Mouse (Mus musculus) megakaryocyte, adult 5-6 weeks (primary cell): Measurements from ENCODE around the gene Kcnip1. TPM values are rescaled to one million over a fixed set of nuclear protein-coding genes. Genes with fewer than 3 reads are reported as not detected.
A peak's percentile ranks its signal among the peaks of the same experiment; 100 is the strongest.

Experiments used
- ATAC-seq: 2 replicates; pipeline ENCODE4 v1.8.0; 2016; ENCODE audit warnings: mild to moderate bottlenecking, inconsistent platforms; ENCODE audit not compliant: poor library complexity, severe bottlenecking
- total RNA-seq, 2 experiments: library from RNA; stranded (forward) in 1 of 2; stranded (reverse) in 1 of 2; fragments of 153-499, 151-499 nt in 1 of 2; fragments of 221-1000, 200-1000 nt in 1 of 2; gene quantifications; 2 replicates each; pipeline versions ENCODE4 v1.2.3 to v1.2.4; 2015 to 2017

Gene Kcnip1
- total RNA-seq, 2 experiments from 2014 or later = 0.18 TPM; not detected in 1

DNA sequence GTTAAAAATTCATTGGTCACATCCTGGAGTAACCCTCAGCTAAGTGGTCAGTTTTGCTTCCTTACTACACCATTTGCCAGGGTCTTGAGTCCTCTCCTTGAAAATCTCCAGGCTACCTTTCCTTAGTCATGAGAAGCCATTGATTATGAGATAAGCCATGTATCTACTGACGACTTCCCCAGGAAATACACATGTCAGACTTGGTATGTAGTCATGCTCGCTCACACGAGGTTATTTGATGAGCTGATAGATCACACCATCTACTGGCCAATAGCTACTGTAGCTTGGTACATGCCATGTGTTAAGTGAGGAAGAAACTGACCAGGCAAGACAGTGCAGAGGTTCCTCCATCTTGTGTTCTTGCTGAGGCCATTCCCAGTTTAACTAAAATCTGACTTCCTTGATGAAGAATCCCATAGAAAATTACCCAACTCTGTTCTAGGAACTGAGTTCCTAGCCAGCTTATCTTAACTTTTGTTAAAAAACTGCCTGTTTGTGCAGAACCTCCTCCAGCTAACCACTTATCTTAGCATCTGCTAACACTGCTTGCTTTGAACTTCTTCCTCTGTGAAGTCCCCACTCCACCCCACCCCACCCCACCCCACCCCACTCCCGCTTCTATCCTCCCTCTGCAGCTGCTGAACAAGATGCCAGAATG is 53.4 kb downstream of the Kcnip1 start:
- ATAC-seq = peak; percentile 47

DNA sequence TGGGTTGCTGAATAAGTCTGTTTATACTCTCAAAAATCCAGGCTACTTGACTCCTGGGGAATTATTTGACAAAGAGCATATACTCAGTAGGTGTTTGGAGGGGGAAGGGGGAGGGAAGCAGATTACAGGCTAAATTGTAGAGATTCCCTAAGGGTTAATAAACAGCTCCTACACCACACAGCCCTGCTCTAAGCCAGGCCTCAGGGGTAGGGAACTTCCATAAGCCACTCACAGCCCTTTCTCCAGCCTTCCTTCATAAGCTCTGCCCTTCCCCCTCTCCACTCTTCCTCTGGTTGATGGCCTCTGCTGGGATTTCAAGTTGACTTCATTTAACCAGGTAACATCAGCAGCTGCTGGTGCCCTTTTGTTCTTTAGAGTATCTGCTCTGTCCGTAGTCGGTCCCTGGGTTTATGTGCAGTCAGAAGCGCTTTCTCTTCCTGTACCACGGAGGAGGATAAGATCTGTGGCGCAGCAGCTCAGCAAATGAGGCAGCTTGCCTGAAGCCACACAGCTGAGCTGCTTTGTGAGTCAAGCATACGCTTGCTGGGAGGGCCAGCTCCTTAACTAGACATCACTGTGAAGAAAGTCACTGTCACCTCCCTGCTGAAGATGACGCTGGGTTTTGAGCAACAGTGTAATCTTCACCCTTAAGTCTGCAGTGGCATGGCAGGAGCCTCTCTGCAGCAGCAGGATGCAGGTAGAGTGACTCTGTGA is 54.2 kb downstream of the Kcnip1 start:
- ATAC-seq = peak; percentile 86

DNA sequence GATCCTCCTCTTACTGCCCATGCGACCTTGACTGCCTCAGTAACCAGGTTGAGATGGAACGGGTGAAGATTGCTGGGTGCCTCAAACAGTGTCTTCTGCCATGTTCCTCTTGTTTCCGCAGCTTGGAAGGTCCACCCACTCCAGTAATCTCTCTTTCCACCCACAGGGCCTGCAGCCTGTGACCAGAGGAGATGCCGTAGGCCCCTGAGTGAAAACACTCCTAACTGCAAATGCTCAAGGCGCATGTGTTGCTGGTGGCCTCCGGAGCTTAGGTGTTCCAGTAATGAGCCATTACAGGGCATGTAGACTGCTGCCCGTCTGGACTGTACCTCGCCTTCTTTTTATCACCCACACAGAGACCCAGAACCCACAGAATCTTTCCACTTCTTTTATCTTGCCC is 55.3 kb downstream of the Kcnip1 start:
- no peak for ATAC-seq

DNA sequence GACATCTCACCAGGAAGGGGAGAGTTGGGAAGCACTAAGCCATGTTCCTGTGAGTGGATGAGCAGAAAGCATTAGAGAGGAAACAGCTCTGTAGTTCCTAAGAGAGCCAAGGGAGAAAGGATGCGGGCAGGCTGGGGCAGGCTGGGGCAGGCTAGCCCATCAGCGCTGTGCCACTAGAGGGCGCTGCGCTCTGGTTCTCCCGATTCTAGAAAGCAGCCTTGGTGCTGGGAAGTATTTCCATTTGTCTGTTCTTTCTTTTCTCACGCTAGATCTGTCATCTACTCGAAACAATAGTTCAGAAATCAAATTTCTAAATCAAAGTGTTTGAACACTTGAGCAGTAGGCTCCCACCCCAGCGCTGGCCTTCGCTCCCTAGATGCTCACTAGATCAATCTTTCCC is 58.7 kb downstream of the Kcnip1 start:
- ATAC-seq = no peak

DNA sequence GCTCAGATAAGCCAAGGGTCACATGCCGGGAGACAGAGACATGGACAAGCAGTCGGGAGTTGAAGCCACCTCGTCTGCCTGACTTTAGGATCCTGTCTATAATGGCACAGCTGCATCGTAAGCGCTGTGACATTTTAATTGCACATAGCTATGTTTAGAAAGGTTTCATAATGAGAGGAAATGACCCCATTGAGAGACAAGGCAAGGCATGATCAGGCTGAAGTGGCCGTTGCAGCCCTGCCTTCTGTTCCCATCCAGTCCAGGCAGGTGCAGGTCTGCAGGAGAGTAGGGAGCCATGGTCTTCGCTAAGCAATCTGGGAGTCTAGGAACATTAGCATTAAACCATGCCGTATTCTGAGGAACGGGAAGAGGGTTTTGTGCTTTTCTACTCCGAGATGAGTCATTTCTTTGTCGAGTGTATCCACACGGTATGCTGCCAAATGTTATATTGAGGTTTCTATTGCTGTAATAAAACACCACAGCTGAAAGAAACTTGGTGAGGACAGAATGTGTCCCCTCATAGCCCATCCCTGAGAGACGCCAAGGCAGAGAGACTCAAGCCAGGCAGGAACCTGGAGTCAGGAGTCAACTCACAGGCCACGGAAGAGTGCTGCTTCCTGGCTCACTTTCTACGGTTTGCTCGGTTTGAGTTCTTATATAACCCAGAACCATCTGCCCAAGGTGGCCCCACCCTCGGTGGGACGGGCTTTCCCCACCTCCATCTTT is 60.4 kb downstream of the Kcnip1 start:
- peak; percentile 56 for ATAC-seq

DNA sequence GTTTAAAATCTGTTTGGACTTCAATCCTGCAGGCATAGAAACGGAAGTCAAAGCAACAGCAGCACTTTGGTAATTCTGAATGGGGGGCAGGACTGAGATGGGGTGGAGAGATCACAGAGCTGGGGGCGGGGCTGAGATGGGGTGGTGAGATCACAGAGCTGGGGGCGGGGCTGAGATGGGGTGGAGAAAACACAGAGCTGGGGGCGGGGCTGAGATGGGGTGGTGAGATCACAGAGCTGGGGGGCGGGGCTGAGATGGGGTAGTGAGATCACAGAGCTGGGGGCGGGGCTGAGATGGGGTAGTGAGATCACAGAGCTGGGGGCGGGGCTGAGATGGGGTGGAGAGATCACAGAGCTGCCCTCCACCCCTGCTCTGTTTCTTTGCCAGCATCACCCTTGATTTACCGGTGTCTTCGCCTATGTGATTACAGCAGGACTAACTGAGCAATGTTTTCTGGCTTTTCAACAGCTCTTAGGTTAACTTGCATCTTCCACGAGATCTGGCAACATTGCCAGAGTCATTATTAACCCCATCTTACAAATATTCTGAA is 61.0 kb downstream of the Kcnip1 start:
- peak; percentile 75 for ATAC-seq

DNA sequence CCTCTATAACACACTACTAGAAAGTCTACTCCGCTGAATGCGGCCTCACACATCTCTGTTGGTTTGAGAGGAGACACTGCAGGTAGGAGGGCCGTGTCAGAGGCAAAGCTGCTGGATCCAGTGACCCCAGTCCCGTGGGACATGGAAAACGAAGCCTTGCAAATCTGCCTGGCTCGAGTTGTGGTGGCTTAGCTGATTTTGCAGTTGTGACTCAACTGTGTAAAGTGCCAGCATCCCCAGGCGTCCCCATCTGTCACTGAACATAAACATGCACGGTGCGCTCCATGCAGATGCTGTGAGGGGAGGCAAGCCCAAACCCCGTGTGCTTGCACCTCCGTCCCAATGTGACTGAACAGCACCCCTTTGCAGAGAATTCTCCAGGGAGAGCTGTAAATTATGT is 63.5 kb downstream of the Kcnip1 start:
- ATAC-seq = no peak

DNA sequence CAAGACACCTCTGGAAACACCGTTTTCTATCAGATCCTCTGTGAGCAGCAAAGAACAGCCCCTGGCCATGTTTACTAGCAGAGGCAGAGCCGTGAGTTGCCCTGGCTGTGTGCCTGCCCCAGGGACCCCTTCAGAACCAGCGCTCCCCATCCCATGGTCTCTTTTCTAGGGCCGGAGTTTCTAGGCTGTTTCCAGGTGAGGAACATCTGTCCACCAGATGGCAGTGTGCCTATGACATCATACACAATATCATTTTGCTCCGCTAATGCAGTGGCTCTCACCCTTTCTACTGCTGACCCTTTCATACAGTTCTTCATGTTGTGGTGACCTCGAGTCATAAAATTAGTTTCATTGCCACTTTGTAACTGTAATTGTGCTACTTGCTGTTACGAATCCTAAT is 64.3 kb downstream of the Kcnip1 start:
- ATAC-seq = no peak

DNA sequence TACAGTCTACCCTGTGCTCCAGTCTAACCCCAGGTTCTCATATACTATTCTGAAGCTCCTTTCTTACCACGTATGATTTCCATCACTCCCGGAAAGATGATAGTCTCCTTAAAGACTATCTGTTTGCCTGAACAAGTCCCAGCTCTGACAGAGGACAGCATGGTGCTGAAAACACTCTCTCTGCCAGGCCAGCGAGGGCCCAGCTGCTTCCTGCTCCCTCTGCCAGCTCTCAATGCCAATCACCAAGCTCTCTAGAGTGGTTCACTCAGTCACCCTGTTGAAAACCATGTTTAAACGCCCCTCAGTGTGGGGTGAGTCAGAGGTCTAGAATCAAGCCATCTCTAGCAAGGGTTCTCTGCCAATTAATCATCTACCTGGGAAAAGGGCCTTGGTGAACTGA is 65.1 kb downstream of the Kcnip1 start:
- no peak for ATAC-seq

DNA sequence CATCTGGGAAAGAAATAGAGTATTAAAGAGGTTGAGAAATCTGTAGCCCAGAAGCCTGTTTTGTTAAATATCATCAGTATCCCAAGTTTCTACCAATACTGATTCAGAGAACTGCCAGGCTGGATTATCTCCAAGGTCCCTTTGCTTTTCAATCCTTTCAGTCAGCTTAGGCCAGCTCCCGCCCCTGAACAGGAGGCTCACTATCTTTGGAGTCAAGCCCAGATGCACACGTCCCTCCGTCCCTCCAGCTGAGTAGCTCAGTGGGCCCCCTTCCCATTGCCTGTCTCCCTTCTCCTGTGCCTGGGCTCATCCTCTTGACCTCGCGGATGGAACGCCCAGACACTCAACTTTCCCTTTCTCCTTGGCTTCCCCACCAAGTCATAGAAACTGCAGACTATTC is 65.6 kb downstream of the Kcnip1 start:
- no peak for ATAC-seq

DNA sequence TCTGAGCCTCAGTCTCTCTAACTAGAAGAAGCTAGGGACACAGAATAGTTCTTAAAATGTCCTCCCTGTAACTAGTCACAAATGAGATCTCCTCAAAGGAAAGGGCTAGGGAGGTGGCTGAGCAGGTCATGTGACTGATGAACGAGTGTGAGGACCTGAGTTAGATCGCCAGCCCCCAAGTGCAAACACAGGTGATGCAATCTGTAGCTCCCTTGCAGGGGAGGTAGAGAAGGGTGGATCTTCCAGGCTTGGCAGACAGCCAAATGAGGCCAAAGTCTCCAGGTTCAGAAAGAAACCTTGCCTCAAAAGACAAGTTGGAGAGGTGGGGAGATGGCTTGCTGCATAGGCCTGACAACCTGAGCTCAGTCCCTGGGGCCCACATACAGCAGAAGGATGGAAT is 66.4 kb downstream of the Kcnip1 start:
- no peak for ATAC-seq

DNA sequence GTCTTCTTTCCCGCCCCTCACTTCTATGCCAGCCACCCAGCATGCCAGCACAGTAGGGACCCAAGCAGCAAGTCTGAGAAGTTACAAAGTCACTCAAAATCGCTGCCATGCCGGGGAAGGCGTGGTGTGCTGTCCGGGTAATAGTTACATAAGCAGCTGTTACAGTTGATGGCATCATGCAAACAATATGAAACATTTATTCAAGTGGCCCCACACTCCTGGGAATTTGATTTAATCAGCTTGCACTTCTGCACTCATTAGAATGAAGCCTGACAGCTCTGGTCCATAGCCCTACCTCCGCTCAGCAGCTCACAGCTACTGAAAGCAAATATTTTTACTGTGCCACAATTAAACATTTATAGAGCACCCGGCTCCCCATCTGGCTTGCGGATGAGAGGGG is 67.2 kb downstream of the Kcnip1 start:
- no peak for ATAC-seq

DNA sequence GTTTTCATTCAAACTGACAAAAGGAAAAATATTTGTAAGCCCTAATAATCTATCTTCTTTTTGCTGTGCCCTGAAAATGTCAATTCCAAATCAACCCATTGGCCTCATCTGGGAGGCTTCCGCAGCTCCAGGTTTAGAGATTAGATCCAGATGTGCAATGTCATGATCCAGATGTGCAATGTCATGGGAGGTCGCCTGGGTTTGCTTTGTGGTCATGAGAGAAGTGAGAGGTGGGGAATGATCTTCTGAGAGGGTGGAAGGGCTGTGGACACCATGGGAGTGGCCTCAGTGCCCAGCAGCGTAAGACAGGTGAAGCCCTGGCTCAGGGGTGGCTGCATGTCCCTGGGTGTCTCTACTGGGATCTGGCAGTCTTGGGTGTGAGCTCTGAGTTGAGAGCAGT is 69.9 kb downstream of the Kcnip1 start:
- ATAC-seq = no peak

DNA sequence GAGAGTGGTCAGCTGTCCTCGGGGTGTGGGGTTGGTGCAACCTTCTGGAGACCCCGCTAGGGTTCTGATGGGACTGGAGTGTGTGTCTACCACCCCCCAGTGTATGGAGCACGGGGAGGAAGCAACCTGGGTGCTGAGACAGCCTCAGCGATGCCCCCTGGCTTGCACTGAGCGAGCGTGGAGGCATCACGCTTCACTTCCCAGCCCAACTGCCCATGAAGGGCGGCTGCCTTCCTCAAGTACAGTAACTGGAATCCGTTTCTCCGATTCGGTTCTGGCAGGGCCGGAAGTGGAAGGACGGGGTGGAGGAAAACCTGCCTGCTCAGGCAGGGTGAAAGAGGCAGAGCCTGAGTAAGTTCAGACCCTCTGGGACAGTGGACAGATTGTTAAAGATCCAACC is 71.5 kb downstream of the Kcnip1 start:
- no peak for ATAC-seq

DNA sequence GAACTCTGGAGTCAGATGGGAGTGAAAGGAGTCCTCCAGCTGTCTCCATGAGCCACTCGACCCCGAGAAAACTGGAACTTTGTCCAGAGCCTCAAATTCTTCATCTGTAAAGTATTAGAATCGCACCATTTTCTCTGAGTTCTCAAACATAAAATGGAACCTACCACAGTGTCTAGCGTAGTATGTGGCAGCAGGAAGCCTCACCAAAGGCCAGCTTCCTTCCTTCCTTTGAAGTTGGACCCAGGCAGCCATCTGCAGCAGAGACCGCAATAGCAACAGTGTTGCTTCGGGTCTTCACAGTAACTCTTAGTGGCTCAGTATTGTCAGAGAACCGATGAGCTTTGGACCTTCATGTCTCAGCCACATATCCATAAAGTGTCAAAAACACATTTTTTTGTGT is 73.1 kb downstream of the Kcnip1 start:
- ATAC-seq = peak; percentile 21; the same call in 1 of the 2 replicates

DNA sequence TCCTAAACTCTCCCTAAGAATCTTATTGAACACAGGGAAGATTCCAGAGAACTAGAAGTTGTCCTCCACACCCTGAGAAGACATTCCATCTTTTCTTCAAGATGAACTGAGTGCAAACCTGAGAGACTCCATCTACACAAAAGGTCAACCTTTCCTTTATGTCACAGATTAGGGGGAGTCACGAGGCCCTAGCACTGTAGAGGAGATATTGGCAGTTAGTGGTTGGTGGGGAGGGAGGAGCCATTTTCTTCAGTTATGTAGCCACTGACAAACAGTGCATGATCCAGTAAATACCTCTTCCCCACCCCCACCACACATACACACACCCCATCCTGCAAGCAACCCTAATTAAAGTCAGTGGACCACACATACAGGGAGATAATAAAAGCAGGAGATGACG is 74.5 kb downstream of the Kcnip1 start:
- no peak for ATAC-seq

DNA sequence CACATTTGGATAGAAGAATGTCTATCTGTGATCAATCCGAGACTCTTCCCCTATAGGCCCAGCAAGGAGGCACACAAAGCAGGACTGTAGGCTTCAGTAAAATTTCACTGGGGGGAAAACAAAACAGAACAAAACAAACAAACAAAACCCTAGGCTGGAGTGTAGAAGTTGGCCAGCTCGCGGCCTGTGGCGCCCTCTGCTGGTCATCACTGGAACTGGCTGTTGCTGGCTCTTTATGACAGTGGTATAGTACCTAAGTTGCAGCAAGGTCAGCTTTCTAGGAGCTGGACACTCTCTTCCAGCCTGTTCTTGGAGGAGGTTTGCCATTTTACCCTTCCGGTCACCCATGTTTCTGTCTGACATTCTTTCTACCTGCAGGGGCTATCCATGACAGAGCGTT is 75.4 kb downstream of the Kcnip1 start:
- 0 out of 2 replicates have a peak, but pooled peaks have one; percentile 43 for ATAC-seq

DNA sequence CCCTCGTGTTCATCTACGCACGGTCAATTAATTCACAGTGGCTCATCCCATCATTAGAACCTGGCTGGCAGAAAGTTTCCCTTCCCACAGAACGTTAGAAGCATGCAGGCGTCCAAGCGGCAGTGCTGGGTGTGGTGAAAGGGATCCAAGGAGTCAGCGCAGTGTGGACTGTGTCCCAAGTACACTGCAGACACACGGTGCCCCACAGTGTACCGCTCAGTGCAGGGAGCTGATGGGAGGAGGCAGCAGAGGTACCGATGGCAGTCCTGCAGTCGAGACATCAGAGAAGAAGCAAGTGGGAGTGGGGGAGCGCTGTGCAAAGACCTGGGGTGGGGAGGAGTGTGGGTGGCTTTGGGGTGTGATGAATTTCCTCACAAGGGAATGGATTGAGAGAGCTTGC is 78.7 kb downstream of the Kcnip1 start:
- ATAC-seq = no peak

DNA sequence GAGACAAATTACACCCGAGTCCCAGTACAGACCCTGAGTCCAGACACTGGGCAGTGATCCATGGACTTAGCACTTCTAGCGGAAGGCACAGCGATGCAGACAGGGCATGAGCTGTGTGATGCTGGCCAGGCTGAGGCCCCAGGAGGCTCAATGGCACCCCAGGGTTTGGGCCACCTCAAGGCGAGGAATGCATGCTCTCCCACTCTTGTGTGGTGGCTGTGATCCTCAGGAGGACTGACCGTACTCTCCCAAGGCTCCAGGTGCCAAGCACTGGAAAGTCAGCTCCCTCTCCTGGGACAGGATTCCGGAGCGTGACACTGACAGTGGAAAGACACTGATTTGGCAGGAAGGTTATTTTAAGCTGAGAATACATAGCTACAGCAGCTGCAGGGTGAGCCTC is 79.9 kb downstream of the Kcnip1 start:
- ATAC-seq = no peak

DNA sequence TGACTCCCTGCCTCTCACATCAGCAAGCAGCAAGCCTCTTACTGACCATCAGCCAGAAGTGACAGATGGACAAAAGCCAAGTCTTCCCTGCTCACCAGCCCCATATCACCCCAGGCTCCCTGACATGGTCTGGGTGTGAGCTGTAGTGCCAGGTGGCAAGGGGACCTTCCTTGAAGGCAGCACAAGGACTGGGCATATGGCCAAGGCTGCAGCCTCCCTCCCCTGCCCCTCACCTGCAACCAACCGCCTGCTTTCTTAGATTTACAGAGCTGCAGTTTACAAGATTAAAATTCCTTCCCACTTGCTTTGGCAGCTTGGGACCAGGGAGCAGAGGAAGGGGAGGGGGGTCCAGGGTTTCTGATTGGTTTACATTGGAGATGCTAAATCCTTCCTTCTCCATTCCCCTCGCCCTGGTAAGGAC is 80.8 kb downstream of the Kcnip1 start:
- ATAC-seq = no peak

DNA sequence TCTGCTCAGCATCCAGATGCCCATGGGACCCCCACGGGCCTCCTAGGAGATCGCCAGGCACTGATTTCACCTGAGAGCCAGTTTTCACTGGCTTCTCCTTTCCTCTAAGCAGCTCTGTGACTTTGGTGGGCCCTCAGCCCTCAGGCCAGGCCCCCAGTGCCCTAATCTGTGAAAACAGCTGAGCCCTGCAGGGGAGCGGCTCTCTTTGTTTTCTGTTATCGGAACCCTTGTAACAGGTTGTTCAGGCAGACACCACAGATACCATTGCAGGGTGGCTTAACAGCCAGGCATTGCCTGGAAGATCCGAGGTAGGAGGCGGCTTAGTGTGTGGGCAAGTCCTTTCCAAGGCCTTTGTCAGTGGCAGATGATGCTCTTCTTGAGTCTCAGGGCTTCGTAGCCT is 82.0 kb downstream of the Kcnip1 start:
- no peak for ATAC-seq
